Mouse (Mus musculus): ENCODE measurements at regions not wholly inside any gene's neighbourhood (a gene's known extent, or its start where the extent isn't known, plus 50 kb on each side); places are given as distances from the start of the nearest gene placed in this dataset.

DNA sequence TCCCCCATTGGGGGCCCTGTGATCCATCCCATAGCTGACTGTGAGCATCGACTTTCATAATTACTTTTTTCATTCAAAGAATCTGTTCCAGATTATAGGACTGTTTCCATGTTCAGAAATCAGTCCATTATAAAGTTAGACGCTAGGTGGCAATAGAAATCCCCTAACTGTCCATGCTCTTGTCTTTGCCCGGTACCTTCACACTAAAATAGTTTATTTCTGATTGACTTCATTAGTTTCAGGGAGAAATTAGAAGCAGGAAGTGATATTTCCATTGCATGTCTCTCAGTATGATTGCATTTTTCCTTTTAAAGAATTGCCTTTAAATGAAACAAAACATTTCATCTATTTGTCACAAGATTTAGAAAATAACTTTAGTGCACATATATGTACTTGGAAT is 131.7 kb downstream of the Fbxo8 start:
- intact Hi-C loops (cut with DNase I), result loop anchor here (5.0 to 10.0 kb wide), 3 partner anchors 635 to 850 kb away; no protein-coding TSS in a partner anchor
- DNase-seq (ENCODE audit: low spot score), result no peak

DNA sequence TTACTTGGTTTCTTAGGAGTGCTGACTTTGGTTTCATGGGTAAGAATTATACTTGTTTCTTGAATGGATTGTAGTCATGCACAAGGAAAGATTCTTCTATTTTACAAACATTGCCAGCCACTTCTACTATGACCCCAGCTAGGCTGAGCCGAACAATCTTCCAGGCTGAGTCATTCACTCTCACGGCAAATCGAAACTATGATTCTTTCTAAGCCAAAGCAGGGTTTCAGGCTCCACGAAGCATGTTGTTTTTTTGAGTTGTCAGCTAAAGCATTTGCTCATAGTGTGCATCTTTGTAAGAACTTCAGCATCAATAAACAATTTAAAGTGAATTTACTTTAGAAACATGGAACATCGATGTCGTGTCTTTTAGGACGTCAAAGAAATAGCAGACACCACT is 133.5 kb downstream of the Fbxo8 start:
- no peak for DNase-seq (ENCODE audit: low spot score)
- intact Hi-C loops (cut with DNase I), result loop anchor here (5.0 to 10.0 kb wide), 3 partner anchors 633 to 848 kb away; no protein-coding TSS in a partner anchor

DNA sequence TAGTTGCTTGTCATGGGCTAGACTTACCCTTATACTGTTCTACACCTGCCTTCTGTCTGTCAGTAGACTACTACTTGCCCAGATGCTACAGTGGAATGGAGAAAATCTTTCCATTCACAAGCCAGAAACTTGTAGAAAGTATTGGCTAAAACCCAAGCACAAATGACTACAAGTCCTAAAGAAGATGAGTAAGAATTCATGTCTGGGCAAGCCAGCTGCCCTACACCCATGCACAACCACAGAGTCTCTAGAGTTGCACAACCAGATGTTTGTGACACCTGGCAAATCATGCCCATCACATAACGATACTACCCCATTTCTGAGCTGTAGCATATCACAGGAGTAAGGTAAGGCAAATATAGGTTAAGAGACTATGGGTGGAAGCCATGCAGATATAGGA is 144.5 kb downstream of the Fbxo8 start:
- DNase-seq (ENCODE audit: low spot score), result no peak
- intact Hi-C loops (cut with DNase I), result no loop called here

DNA sequence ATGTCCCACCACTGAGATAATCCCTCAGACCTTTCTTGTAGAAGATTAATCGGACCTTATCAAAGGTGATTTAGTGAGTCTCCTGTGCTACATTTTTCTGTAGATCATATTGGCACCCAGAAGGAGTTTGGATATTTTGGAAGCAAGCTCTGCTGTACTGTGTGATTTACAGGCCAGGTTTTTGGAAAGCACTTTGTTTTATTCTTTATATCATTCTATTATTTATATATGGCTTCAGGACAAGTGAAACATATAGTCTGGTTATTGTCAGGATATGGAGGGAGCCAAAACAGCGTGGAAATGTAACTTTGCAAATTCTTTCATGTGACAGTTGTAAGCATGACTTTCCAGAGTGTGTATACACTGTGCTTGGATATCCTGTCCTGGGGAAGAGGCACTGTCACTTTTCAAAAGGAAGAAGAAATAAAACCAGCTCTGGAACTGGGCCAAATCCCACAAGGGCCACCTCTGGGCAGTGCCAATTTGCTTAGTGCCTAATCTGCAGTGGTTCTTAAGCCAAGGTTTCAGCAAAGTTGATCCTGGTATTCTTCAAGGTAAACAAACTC is 149.8 kb downstream of the Fbxo8 start:
- intact Hi-C loops (cut with DNase I), result no loop called here
- no peak for DNase-seq (ENCODE audit: low spot score)

DNA sequence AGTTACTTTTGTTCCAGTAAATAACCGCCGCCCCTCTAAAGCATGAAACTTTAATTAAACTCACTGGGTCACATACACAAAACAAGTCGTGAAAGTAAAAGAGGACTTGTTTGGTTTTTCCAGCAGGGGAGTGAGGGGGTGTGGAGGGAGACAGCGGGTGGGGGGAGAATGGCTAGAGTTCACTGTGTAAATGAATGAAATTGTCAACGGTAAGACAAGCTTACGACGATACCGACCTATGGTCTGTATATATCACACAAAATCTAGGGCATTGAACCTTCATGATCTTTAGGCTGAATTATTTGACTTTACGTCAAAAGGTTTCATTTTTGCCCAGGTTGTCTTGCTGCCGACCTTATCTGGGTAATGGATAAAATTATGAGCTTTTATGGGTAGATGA is 155.5 kb downstream of the Fbxo8 start:
- intact Hi-C loops (cut with DNase I), result no loop called here
- DNase-seq (ENCODE audit: low spot score), result no peak

DNA sequence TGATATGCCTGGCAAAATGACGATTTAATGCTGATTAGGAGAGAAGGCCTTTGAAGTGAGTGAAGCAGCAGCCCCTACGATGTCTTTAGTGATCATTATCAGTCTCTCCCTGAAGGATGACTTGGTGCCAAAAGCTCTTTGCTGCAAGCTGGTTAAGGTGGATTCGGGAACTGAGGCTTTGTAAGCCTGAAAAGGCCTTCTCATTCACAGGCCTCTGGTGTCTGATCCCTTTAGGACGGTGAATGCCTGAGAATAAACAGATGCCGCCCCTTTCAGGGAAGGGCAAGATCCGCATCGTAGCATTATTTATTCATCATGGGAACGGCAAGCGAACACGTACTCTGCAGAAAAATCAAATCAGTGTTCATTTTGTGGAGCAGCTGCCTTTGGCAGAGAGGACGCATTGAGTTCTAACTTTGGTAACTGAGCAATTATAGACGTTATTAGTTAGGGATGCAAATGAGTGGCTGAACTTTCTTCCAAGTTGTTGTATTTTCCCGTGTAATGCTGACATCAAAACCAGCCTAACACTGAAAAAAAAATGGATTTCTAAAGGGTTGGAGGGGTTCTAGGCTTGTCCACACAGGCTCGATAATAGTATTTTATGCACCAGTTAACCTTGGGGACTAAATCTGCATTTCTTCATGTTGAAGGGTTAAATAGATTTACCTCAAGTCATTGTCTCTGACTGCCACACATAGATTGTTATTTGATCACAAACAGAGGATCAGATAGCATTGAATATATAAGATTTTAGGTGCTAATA is 156.2 kb downstream of the Fbxo8 start:
- no peak for DNase-seq (ENCODE audit: low spot score)
- intact Hi-C loops (cut with DNase I), result no loop called here

DNA sequence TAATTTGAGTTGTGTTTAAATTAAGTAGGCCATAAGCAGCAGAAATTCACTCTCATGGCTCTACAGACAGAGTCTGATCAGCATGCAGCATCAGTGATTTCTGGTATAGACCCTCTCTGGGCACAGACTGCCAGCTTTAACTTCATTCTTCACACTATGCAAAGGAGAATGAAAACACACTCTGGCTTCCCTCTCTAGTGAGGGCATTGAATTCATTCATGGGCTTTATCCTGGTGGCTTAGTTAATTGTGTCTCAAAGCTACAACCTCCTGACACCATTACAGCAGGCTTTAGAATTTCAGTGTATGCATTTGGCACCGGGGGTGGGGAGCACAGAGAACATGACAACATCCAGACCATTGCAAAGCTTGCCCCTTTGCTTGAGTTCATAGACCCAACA is 169.1 kb downstream of the Fbxo8 start:
- intact Hi-C loops (cut with DNase I), result loop anchor here (10.0 kb wide), 1 partner anchor 615 kb away; no protein-coding TSS in a partner anchor

DNA sequence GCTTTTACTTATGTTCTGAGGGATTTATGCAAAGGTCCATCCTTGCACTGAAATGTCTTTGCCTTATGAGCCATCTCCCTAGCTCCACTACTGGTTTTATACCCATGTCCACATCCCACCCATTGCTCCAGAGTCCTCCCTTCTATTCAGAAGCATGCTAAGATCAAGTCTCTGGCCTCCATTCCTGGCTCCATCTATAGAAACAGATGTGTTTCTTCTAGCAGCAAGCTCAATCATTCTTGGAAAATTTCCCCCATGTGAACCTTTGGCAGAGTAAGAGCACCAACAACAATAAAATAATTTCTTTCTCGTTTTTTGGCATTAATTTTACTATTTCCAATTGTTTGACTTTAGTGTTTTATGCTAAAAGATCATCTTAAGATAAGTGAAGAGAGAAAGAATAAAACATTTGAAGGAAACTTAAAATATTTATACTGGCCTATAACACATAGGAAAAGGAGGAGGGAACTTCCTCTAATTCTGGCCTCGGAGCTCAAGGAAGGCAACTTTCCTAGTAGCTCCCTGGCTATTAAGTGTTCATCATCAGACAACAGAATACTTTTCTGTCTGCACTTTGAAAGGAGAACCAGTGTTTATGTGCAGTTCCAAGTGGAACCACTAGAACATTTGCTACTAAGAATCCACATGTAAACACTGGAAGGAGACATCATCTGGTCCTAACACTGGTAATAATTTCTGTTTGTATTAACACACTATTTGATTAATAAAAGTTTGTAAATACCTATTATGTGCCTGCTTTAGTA is 171.8 kb downstream of the Fbxo8 start:
- no peak for DNase-seq (ENCODE audit: low spot score)
- intact Hi-C loops (cut with DNase I), result loop anchor here (10.0 kb wide), 1 partner anchor 612 kb away; no protein-coding TSS in a partner anchor

More for the DNA sequence above, 169.1 kb downstream of the Fbxo8 start:
- no peak for DNase-seq (ENCODE audit: low spot score)

DNA sequence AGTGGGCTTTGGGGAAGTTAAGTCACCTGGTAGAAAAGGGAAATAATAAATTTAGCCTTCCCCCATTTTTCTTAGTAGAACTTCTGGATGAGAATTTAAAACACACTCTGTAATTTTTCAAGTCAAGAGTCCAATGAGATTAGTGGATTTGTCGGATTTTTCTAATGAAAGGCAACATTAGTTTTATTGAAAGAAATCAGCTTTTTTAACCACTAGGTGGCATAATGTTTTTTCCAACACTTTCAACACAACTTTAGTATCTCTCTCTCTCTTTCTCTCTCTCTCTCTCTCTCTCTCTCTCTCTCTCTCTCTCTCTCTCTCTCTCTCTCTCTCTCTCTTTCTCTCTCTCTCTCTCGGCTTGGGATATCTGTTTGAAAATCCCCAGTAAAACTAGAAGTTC is 173.7 kb downstream of the Fbxo8 start:
- no peak for DNase-seq (ENCODE audit: low spot score)
- intact Hi-C loops (cut with DNase I), result loop anchor here (10.0 kb wide), 1 partner anchor 610 kb away; no protein-coding TSS in a partner anchor

DNA sequence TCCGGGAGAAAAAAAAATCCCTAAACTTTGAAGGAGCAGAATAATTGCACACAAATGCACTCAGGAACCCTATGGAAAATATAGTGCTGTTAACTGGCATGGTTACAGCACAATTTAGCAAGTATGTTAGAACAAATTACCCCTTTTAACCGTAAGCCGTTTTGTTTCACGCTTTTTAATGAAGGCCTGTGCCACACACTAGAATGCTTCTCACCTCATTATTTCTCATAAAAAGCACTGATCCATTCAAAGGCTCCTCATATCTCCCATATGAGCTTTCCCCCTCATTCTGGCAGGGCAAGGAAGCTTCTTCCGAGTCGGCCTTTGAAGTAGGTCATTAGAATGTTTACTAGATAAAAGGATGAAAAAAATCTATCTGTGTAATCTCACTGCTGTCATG is 182.4 kb downstream of the Fbxo8 start:
- DNase-seq (ENCODE audit: low spot score), result no peak
- intact Hi-C loops (cut with DNase I), result no loop called here

DNA sequence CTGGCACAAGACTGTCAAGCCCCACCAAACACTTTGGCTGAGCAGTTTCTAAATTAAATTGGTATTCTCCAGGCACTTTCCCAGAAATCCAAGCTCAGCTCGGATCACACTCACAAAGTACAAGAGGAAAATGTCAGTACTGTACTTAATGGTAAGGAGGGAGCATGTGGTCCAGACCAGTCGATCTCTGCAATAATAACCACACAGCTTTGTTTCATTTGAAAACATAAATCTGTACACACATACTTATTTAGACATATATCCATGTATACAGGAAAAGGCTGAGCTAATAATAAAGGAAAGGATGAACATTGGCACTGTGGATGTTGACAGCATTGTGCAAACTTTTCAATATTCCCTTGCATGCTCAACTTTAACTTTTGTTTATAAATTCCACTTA is 184.1 kb downstream of the Fbxo8 start:
- intact Hi-C loops (cut with DNase I), result no loop called here
- no peak for DNase-seq (ENCODE audit: low spot score)

DNA sequence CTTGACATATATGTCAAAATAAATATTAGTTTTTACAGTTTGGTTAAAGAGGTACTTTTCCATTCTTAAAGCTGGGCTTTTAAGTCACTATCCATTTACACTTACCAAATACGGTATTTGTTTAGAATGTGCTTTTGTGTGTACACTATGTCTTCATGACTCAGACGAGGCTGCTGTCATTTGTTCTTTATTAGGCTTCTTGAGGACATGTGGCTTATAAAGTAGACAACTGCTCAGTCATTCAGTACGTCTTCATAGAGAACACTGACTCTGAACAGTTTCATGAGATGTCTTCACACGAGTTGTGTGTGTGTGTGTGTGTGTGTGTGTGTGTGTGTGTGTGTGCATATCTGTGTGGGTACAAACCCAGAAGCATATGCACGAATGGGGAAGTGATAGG is 216.1 kb downstream of the Fbxo8 start:
- DNase-seq (ENCODE audit: low spot score), result no peak
- intact Hi-C loops (cut with DNase I), result no loop called here

DNA sequence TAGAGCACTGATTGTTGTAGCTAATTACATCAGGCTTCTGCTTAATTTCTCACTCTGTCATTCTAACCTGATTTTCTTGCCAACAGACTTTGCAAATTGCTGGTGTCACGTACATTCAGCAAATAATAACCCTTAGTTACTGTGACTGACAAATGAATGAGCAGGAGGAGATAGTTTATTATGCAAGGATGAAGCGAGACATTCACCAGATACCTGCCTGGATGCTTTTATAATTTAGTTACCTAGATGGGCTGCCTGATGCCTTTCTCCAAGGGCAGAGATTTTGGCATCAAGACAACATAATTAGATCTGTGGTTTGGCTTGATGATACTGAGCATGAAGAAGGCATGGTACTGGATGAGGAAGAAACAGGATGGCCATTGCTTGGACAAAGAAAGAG is 233.6 kb downstream of the Fbxo8 start:
- no peak for DNase-seq (ENCODE audit: low spot score)
- intact Hi-C loops (cut with DNase I), result no loop called here

DNA sequence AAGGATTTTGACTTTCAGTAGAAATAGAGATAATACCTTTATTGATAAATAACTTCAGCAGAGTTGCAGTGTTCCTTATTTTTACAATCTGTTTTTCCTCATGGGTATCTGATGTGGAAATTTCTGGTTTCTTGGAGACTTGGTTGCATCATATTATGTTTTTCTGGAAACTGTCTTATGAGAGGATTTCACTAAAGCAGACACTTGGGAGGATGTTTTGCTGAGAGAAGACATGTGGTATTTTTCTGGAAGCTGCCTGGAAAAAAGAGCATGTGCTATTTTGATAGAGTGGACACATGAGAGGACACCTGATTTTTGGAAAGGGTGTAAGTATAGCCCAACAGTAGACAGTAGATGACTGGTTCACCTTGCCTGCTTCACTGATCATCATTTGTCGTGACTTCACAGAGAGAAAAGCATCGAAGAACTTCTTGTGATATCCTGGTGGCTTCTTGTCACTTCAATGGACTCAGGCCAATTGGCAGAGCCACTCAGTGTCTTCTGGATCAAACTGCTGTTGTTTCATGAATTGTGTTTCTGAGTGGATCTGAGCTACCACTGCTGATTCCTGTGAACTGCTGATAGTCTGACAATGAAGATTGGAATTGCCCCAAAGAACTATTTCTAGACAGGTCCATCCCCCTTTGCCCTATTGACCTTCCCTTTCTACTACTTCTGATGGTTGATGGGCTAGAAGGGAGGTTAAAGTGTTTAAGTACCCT is 238.8 kb downstream of the Fbxo8 start:
- intact Hi-C loops (cut with DNase I), result no loop called here
- DNase-seq (ENCODE audit: low spot score), result no peak

DNA sequence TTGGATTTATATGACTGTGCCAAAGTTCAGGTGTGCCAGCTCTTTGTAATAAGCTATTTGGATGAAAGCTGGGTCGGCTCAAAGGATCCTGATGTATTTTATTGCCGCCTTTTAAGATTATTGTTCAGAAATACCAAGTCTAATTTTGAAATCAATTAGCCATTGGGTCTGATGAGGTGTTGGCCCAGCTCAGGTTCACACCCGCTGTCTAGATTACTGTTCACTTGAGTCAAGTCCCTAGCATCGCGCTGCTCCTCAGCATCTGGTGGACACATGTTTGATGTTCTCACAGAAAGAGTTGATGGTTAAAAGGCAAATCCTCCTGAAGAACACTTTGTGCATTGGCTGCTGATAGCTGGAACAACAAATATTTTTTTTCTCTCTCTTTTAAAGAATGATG is 281.8 kb downstream of the Fbxo8 start:
- no peak for DNase-seq (ENCODE audit: low spot score)

DNA sequence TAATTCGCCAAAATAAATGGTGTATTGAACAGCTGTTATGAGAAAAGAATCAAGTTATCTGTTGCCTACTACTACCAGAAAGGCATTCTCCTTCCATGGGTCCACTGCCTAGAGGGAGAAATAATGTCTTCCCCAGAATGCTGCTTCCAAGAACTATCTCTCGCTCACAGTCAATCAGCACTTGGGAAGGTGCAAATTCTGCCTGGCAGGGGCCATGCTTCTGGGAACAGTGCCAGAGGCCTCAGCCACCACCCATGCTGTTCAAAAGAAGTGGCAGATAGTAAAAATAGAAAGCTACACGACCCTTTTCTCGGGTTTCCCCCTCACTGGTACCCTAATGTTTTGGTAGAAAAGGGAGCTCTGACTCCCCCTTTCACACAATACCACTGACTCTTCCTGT is 282.2 kb downstream of the Fbxo8 start:
- intact Hi-C loops (cut with DNase I), result no loop called here
- no peak for DNase-seq (ENCODE audit: low spot score)

More for the DNA sequence above, 281.8 kb downstream of the Fbxo8 start:
- intact Hi-C loops (cut with DNase I), result no loop called here

DNA sequence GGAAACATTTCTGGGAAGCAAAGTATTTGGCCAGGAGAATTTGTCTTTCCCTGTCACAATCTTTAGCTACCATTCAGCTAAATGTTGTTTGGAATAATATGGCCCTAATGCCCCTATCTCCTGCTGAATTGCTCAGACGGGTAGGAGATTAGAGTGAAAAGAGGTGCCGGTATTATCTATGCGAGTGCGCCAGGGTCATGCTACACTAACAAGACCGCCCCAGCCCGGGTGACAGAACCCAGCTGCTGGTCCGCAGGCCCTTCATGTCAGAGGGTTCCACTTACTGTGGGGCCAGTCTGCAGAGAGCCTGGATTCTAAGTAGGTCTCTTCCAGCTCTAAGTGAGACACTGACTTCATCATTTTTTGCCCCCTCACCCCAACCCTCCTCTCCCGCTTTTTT is 332.6 kb downstream of the Fbxo8 start:
- no peak for DNase-seq (ENCODE audit: low spot score)
- intact Hi-C loops (cut with DNase I), result loop anchor here (5.0 to 10.0 kb wide), 3 partner anchors 321 to 649 kb away; no protein-coding TSS in a partner anchor

DNA sequence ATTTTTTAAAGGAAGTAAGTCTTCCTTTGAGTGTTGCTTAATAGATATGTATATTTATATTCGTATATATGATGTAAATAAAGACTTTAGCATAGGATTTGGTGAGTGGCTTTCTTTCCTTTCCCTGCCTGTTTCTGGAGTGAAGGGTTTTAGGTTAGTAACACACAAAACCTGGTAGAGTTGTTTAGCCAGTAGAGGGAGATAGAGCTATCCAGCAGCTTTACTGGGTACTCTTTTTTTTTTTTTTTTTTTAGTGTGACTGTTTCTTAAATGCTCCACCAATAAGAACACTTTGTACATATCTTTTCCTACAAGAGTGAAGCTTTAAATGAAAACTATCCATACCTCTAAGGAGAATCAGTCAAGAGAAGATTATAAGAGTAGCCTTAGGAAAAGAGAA is 333.3 kb downstream of the Fbxo8 start:
- intact Hi-C loops (cut with DNase I), result loop anchor here (2.0 to 10.0 kb wide), 4 partner anchors 321 to 648 kb away; no protein-coding TSS in a partner anchor
- no peak for DNase-seq (ENCODE audit: low spot score)

DNA sequence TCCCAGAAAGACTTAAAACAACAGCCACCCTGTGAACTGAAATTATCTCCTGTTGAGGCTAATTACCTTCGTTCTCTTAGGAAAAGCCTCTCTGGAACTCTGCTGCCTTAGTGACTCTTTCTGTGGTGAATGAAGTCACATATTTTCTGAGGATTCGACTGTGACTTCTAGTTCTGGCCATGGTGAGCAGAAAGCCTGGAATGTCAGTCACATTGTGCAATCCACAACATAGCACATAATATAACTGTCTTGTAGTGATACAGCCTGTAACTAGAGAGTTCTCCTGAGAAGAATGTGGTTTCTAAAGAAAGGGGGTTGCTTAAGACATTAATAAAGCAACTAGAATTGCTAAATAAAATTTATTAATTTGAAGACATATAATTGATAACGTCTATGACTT is 342.7 kb downstream of the Fbxo8 start:
- DNase-seq (ENCODE audit: low spot score), result no peak
- intact Hi-C loops (cut with DNase I), result no loop called here

DNA sequence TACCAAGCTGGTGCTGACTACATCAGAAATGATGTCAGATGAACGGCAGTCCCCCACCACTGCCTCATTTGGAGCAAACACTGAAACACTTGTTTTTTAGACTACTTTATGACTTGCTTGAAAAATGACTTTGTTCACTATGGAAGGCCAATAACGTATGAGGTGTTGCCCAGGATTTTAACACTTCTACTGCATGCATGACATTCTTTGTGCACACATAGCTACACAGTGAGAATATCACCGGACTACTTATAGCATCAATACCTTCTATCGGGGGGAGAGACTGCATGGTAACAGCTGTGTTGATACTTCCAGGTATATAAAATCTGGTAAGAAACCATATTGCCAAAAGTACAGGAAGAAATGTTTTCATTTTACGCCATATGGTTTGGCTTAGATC is 364.5 kb downstream of the Fbxo8 start:
- DNase-seq (ENCODE audit: low spot score), result no peak
- intact Hi-C loops (cut with DNase I), result no loop called here

Data from heart, postnatal 25 days (tissue).